Mouse (Mus musculus): ENCODE measurements around the gene Asap2. TPM values are rescaled to one million over a fixed set of nuclear protein-coding genes. Genes with fewer than 3 reads are reported as not detected.
A peak's percentile ranks its signal among the peaks of the same experiment; 100 is the strongest.

Asap2 gene
- total RNA-seq, 2 experiments from 2014 or later = 14.8 TPM

- intact Hi-C loops (cut with DNase I) = no loop called here
- DNase-seq = no peak
Observed at GRCm38 (mm10) chr12:21128930-21129869, 138.9 kb downstream of the Asap2 start.

DNA sequence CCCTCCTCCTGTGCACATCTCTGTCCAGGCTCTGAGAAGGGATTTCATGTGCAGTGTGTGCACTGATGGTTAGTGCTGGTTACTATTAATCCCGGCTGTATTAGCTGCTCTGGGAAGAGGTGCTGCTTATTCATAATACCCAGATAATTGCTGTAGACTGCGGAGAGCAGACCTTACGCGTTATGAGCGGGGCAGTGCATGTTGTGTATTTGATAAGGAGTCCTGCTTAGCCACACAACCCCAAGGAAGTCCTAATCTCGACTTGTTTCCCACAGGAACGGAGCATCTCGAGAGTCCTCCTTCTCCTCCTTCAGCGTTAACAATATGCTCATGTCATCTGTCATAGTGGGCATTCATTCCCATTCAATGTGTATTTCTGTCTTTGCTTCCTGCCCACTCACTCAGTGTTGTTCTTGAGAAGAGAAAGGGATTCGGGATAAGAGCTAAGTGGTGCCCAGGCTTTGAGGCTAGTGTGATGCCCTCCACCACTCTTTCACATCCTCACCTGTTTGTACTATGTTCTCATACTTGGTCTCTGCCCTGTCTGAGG, 140.1 kb downstream of the Asap2 start:
- intact Hi-C loops (cut with DNase I) = no loop called here
- DNase-seq = no peak

DNA sequence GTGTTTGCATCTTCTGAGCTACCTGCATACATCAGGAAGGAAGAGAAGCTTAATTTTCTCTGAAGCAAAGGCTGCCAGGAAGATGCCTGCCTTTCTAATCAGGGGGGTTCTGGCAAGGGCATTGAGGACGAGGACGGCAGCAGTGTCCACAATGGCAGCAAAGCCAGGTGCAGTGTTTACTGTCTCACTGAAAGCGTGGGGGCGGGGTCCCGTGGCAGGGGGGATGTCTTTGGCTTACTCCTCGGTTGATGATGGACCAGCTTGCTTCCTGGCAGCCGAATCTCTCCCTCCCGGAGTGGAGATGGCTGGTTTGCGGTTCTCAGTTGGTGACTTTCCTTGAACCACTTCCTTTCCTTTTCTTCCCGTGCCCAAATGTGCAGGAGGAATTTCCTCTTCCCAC, 142.3 kb downstream of the Asap2 start:
- intact Hi-C loops (cut with DNase I) = loop anchor here (2.0 kb wide), 1 partner anchor 20 kb away; no protein-coding TSS in a partner anchor
- no peak for DNase-seq

GRCm38 (mm10) chr12:21133031-21133430, 142.8 kb downstream of the Asap2 start:
- no peak for DNase-seq
- intact Hi-C loops (cut with DNase I) = loop anchor here (2.0 kb wide), 1 partner anchor 20 kb away; no protein-coding TSS in a partner anchor

GRCm38 (mm10) chr12:21133972-21134859, 144.0 kb downstream of the Asap2 start:
- intact Hi-C loops (cut with DNase I) = loop anchor here (2.0 kb wide), 1 partner anchor 21 kb away; no protein-coding TSS in a partner anchor
- DNase-seq = no peak

GRCm38 (mm10) chr12:21135651-21136461, 145.6 kb downstream of the Asap2 start:
- peak in 1 of 2 experiments; percentile 51 for DNase-seq
- intact Hi-C loops (cut with DNase I) = no loop called here

GRCm38 (mm10) chr12:21136462-21136751, 146.1 kb downstream of the Asap2 start:
- intact Hi-C loops (cut with DNase I) = no loop called here
- DNase-seq = no peak

DNA sequence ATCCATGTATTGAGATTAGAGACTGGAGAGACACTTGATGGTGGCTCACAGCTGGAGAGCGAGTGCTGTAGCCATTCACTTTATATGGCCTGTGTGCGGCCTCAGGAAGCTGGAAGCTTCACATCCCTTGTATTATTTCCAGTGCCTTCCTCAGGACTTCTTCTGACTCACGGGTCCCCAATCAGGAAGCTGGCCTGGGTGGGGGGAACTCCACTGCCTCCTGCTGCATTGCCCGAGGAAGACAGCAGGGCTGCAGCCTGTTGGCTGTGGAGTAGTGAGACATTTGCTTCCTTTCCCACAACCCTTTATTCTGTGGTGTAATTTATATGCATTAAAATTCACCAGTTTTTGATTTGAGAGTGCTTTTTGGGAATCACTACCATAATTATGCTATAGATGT, 149.3 kb downstream of the Asap2 start:
- intact Hi-C loops (cut with DNase I) = no loop called here
- DNase-seq = peak; percentile 42 to 45

- DNase-seq = no peak
- intact Hi-C loops (cut with DNase I) = no loop called here
Observed at GRCm38 (mm10) chr12:21140153-21140552, 149.9 kb downstream of the Asap2 start.

DNA sequence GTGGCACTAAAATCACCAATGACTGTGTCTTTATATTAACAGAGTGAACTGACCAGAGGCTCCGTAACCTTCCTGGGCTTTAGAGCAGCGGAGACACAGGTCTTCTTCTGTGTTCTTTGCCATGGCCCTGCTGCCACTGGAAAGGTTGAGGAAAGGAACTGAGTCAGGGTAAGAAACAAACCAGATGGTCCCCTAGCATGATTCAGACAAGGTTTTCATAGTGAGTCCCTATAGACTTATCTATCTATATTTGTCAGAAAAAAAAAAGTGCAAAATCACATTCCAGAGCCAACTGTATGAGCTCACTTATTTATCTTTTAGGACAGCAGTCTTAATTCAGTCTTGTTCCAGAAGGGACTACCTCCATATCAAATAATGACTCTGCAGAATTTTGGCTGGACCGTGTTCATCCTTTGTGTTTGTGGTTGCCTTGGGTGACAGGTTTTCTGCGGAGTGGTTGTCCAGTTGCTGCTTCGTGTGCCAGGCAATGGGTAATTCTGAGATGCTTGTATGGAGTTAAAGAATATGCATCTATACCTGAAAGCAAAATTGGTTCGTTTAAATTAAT, 150.6 kb downstream of the Asap2 start:
- intact Hi-C loops (cut with DNase I) = no loop called here
- DNase-seq = no peak

GRCm38 (mm10) chr12:21141691-21142300, 151.5 kb downstream of the Asap2 start:
- no peak for DNase-seq
- intact Hi-C loops (cut with DNase I) = no loop called here

DNA sequence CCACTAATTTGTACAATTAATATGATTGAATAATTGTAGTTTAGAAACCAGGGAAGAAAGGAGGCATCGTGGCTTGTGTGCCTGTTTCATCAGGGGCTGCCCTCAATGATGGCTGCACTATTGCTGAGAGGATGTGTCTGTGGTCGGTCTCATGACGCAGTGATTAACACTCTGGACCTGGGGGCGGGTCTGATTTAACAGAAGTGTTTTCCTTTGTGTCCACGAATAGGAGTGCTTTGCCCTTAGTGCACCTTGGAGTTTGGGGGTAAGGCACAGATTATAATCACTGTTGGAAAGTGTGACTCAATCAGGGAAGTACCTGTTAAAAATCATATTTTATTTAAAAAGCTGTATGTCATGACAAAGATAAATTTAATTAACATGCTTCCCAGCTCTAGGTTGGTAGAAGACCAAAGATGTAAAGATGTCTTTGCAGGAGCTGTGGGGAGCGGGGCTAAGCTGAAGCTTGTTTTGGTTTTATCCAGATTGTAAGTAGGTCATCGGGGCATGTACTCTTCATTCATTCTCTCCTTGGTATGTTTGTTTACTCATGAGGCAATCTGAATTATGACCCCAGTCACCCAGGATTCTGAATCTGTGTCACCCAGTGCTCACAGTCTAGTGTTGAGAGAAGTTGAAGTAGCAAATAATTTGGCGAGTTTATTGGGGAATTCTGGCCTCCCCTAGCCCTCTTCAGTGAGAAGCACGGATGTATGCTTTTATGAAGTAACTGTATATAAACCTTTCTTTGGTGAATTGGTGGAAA, 152.4 kb downstream of the Asap2 start:
- DNase-seq = no peak
- intact Hi-C loops (cut with DNase I) = no loop called here

DNA sequence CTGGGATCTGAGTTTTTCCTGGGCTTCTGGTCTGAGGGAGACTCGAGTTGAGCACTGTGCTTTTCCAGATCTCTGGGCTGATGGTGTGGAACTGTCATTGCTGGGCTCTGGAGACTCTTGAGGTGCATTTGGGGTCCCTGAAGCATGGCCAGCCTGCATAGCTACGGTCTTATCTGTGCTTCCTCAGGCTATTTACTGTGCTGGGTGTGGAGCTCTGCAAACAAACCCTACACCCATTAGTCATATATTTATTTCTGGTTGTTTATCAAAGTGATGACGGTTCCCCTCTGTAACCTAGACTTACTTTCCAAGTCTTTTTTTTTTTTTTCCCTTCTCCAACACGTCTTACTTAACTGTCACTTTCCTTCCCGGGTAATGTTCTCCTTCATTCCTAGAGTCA, 154.3 kb downstream of the Asap2 start:
- intact Hi-C loops (cut with DNase I) = no loop called here
- DNase-seq = no peak

- no peak for DNase-seq
- intact Hi-C loops (cut with DNase I) = no loop called here
Observed at GRCm38 (mm10) chr12:21145050-21145449, 154.8 kb downstream of the Asap2 start.

- intact Hi-C loops (cut with DNase I) = no loop called here
- DNase-seq = peak in 1 of 2 experiments; percentile 63
Observed at GRCm38 (mm10) chr12:21146826-21147225, 156.6 kb downstream of the Asap2 start.

- intact Hi-C loops (cut with DNase I) = no loop called here
- no peak for DNase-seq
Observed at GRCm38 (mm10) chr12:21153279-21153707, 163.0 kb downstream of the Asap2 start.

DNA sequence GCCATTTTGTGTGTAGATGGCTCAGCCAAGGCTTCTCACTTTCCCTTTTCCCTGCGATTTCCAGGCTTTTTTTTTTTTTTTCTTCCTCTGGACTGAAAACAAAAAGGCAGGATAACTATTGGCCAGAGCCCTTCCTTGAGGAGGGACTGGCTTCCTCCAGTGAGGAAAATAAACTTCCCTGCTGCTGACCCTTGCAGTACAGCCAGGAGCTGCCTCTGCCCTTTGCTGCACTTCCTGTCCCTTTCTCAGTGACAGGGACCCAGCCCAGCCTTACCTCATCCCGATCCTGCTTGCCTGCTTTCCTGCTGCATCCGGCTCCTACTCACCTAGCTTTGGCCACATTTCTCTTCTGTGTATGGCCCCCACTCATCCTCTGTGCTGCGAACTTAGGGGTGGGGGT, 164.8 kb downstream of the Asap2 start:
- DNase-seq = peak in 1 of 2 experiments; percentile 46

GRCm38 (mm10) chr12:21159304-21159703, 169.0 kb downstream of the Asap2 start:
- intact Hi-C loops (cut with DNase I) = loop anchor here (5.0 kb wide), 1 partner anchor 48 kb away; no protein-coding TSS in a partner anchor
- DNase-seq = no peak

More for the DNA sequence above, 164.8 kb downstream of the Asap2 start:
- intact Hi-C loops (cut with DNase I) = loop anchor here (5.0 kb wide), 1 partner anchor 52 kb away; no protein-coding TSS in a partner anchor
